Mouse (Mus musculus) liver, adult 2 months (tissue): ENCODE measurements around the gene Shank3. TPM values are rescaled to one million over a fixed set of nuclear protein-coding genes. Genes with fewer than 3 reads are reported as not detected.

Source experiments
- DNase-seq: peaks from one replicate; pipeline ENCODE4 v3.0.0-alpha.2; 2011; ENCODE audit warnings: low read depth, low spot score; ENCODE audit errors: extremely low read depth
- H3K27ac ChIP-seq: fragments of 200-500 bp; replicated peaks from 2 replicates; pipeline ENCODE4 v1.5.1; 2012; ENCODE audit warnings: low read depth, mild to moderate bottlenecking, control low read depth, inconsistent platforms, low read length; ENCODE audit not compliant: insufficient read depth
- H3K27me3 ChIP-seq: fragments of 200-500 bp; 2 replicates; pipeline ENCODE4 v1.6.1; 2012; ENCODE audit warnings: mild to moderate bottlenecking, moderate library complexity, low read length, inconsistent platforms; ENCODE audit not compliant: control insufficient read depth, insufficient read depth
- H3K36me3 ChIP-seq: fragments of 200-500 bp; 2 replicates; pipeline ENCODE4 v1.6.1; 2012; ENCODE audit warnings: low read length, inconsistent platforms; ENCODE audit not compliant: control insufficient read depth, insufficient read depth
- H3K4me1 ChIP-seq: fragments of 200-500 bp; 2 replicates; pipeline ENCODE4 v1.6.1; 2011; ENCODE audit warnings: low read length; ENCODE audit not compliant: control insufficient read depth, insufficient read depth
- H3K4me3 ChIP-seq: fragments of 200-500 bp; 2 replicates; pipeline ENCODE4 v1.5.1; 2011; ENCODE audit warnings: low read depth, mild to moderate bottlenecking, control low read depth, low read length, moderate library complexity; ENCODE audit not compliant: insufficient read depth
- H3K79me2 ChIP-seq: fragments of 200-500 bp; 2 replicates; pipeline ENCODE4 v1.6.1; 2012; ENCODE audit warnings: inconsistent platforms, mild to moderate bottlenecking, low read length, moderate library complexity; ENCODE audit not compliant: control insufficient read depth, insufficient read depth
- H3K9ac ChIP-seq: fragments of 200-500 bp; 2 replicates; pipeline ENCODE4 v1.6.1; 2012; ENCODE audit warnings: low read depth, mild to moderate bottlenecking, control low read depth, inconsistent platforms, low read length
- CTCF ChIP-seq: fragments of 200-500 bp; IDR thresholded peaks from 2 replicates; pipeline ENCODE4 v1.5.1; 2011; ENCODE audit warnings: low read depth, low read length, control low read depth
- POLR2A ChIP-seq: fragments of 200-500 bp; IDR thresholded peaks from 2 replicates; pipeline ENCODE4 v1.6.1; 2011; ENCODE audit warnings: low read length, control low read depth; ENCODE audit not compliant: insufficient read depth; ENCODE audit errors: extremely low read depth
- WGBS: fragments of 180-500 bp; shearing (Covaris S2); methylation state at CpG from one replicate; pipeline ENCODE4 v1.1.7; 2018; 5-methylcytosine and 5-hydroxymethylcytosine counted together
- polyA plus RNA-seq: library from polyadenylated mRNA; depleted of rRNA; stranded (reverse); fragments of >200 nt; gene quantifications from 2 replicates; pipeline ENCODE4 v1.2.3, GENCODE M21; 2012
- total RNA-seq: library from RNA; depleted of rRNA; stranded (reverse); fragments of >200 nt; gene quantifications from 2 replicates; pipeline ENCODE4 v1.2.3, GENCODE M21; 2014

The Shank3 gene
- total and polyA plus RNA-seq, 2 experiments: 1.5 to 3.9 TPM

DNA sequence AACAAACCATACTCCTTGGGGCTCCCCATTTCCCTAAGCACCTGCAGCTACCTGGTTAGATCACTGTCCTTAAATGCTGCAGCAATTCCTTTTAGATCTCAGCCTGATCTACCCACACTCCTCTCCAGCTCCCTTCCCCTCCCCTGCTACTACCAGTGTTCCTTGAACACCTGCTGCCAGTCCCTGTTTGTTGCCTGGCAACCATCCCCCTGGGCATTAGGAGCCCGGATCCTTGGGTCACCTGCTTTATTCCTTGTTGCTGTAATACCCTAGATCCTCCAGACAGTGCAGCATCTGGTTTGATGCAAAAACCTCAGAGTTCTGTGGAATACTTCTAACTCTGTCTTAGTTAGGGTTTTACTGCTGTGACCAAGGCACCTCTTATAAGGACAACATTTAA, 34.4 kb upstream of the Shank3 start:
- Histone ChIP-seq H3K9ac (no peak overlapping the region), H3K4me1 (no peaks in the 10 kb centered on the region), H3K4me3 (no peak overlapping the region), H3K27me3 (peaks cover 5% of the 10 kb centered on the region; the same call in 1 of the 2 replicates), H3K79me2 (no peaks in the 10 kb centered on the region), H3K27ac (no peak overlapping the region), H3K36me3 (no peaks in the 10 kb centered on the region)
- no peak for DNase-seq
- 28% methylated on average over 1 of the region's 1 CpGs for WGBS
- TF ChIP-seq CTCF (no peak), POLR2A (no peak)

DNA sequence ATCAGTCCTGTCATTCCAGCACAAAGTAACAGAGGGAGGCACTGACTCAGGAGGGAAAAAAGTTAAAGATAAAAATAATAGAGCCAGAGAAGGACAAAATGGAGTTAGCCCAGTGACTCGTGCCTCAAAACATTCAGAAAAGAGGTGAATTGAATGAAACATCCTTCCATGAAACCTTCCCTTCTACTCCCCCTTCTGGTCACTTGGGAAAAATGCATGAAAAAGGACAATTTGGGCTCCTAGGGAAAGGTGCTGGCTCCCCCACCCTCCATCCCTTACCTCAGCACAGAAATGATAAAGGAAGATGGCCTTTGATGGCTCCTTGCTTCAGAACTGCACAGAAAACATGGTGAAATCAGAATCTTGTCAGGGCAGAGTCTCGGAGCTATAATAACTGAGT, 30.8 kb upstream of the Shank3 start:
- H3K4me1 ChIP-seq: peaks cover 4% of the 10 kb centered on the region; the same call in 1 of the 2 replicates
- DNase-seq: peak; percentile 33
- 24% methylated on average over 2 of the region's 2 CpGs for WGBS

DNA sequence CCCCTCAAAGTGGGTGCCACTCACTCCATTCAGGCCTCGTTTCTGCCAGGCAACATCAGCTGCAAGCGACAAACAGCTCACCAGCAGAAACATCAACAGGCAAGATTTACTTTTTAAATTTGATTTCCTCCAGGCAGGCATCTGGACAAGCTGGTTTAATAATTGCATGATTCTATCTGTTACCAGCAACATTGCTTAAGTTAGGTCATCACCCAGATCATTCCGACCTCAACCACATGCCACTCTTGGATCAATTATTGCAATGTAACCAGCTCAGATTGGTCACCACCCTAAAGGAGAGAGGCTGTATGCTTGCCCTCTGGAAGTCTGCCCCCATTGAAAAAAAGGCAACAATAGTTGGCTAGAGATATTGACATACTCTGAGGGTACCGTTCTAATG, 27.9 kb upstream of the Shank3 start:
- Histone ChIP-seq H3K9ac (no peak overlapping the region), H3K79me2 (no peaks in the 10 kb centered on the region), H3K27ac (no peak overlapping the region), H3K4me1 (peaks cover 8% of the 10 kb centered on the region), H3K4me3 (no peak overlapping the region), H3K36me3 (no peaks in the 10 kb centered on the region), H3K27me3 (no peaks in the 10 kb centered on the region)
- WGBS: 42% methylated on average over 4 of the region's 4 CpGs
- TF ChIP-seq POLR2A: no peak
- no peak for TF ChIP-seq CTCF
- peak; percentile 73 for DNase-seq

More for the DNA sequence above, 30.8 kb upstream of the Shank3 start:
- Histone ChIP-seq H3K4me3 (no peak overlapping the region), H3K36me3 (no peaks in the 10 kb centered on the region), H3K27ac (no peak overlapping the region), H3K27me3 (no peaks in the 10 kb centered on the region), H3K9ac (no peak overlapping the region), H3K79me2 (no peaks in the 10 kb centered on the region)
- TF ChIP-seq POLR2A (no peak), CTCF (peak; percentile 58)

DNA sequence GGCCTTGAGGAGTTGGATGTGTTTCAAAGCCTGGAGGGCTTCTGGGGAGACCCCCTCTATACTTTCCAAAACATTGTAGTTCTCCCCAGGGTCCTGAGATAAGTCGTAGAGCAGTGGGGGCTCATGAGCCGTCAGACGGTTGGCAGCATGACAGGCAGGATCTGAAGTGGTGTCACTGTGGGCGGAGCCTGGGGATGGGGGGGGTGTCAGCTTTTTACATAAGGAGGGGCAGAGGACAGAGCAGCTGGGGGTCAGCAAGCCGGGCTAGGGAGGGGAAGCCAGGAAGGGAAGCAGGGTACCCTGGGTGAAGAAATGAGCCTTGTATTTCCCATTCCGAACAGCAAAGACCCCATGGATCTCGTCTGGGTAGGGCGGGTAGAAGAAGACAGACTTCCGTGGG, 26.1 kb upstream of the Shank3 start:
- Histone ChIP-seq H3K36me3 (no peaks in the 10 kb centered on the region), H3K9ac (no peak overlapping the region), H3K4me3 (no peak overlapping the region), H3K4me1 (peaks cover 13% of the 10 kb centered on the region), H3K27ac (no peak overlapping the region), H3K79me2 (no peaks in the 10 kb centered on the region), H3K27me3 (no peaks in the 10 kb centered on the region)
- 95% methylated on average over 9 of the region's 9 CpGs for WGBS
- DNase-seq: no peak
- TF ChIP-seq CTCF (no peak), POLR2A (no peak)

DNA sequence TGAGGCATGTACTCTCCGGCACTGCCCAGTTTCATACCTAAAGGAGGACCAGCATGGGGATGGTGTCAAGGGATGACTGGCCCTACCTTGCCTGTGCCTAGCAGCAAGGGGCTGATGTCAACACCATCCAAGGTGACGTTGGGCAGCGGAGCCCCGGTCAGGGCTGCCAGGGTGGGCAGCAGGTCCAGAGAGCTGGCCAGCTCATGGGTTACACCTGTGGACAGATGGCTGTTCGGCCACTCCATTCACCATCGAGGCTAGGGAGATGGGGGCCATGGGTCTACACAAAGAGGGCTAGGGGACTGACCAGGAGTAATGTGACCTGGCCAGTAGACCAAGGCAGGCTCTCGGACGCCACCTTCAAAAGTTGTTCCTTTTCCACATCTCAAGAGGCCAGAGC, 25.5 kb upstream of the Shank3 start:
- H3K27me3 ChIP-seq: no peaks in the 10 kb centered on the region
- H3K4me3 ChIP-seq: no peak overlapping the region
- 94% methylated on average over 8 of the region's 8 CpGs for WGBS
- H3K36me3 ChIP-seq: no peaks in the 10 kb centered on the region
- no peaks in the 10 kb centered on the region for H3K79me2 ChIP-seq
- no peak overlapping the region for H3K9ac ChIP-seq
- DNase-seq: no peak
- no peak overlapping the region for H3K27ac ChIP-seq
- peaks cover 13% of the 10 kb centered on the region for H3K4me1 ChIP-seq
- TF ChIP-seq CTCF (no peak), POLR2A (no peak)

DNA sequence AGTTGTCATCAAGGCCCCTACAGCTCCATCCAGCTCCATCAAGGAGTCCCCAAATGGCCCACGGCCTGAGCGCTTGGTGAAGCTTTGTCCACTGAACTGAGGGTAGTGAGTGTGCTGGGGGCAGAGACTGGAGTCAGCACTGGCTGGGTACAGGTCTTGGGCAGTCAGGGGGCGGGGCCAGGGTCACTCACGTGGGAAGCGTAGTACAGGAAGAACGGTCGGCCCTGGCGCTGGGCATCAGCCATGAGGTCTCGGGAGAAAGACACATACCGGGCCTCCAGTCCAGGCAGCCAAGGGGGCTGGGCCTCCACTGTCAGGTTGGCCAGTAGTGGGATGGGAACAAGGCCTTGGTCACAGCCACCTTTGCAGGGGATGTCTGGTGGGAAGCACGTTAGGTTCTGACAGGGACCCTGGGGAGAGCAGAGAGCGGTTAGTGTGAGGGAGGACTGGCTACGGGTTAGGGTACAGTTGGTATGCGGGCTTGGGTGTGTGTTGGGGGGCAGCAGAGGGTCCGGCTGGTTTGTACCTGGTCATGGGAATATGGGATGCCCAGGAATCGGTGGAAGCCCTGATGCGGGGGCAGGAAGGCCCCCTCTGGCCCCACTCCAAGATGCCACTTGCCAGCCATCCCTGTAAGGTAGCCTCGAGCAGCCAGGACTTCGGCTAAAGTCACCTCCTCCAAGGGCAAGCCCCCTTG, 24.7 kb upstream of the Shank3 start:
- Histone ChIP-seq H3K79me2 (no peaks in the 10 kb centered on the region), H3K9ac (no peak overlapping the region), H3K4me3 (no peak overlapping the region), H3K27me3 (no peaks in the 10 kb centered on the region), H3K36me3 (no peaks in the 10 kb centered on the region), H3K4me1 (peaks cover 13% of the 10 kb centered on the region), H3K27ac (no peak overlapping the region)
- 93% methylated on average over 19 of the region's 19 CpGs for WGBS
- TF ChIP-seq POLR2A: no peak
- no peak for TF ChIP-seq CTCF
- DNase-seq: no peak
